Mouse (Mus musculus) liver, embryonic 11.5 days (tissue): Measurements from ENCODE around the gene Best1. TPM values are rescaled to one million over a fixed set of nuclear protein-coding genes. Genes with fewer than 3 reads are reported as not detected.
A peak's percentile ranks its signal among the peaks of the same experiment; 100 is the strongest.

Experiments
- ATAC-seq: fragments of 200-750 bp; cut with Nextera tagmentation; replicated peaks from 2 replicates; pipeline ENCODE4 v1.8.0; 2017; ENCODE audit warnings: moderate number of reproducible peaks, mild to moderate bottlenecking, moderate TSS enrichment, moderate library complexity; ENCODE audit not compliant: low FRiP score
- DNase-seq: peaks from one replicate; pipeline ENCODE4 v3.0.0-alpha.2; 2017; ENCODE audit warnings: low spot score
- H3K27ac ChIP-seq: fragments of 300-500 bp; sonication (generic); 2 replicates; pipeline ENCODE4 v1.5.1; 2014; ENCODE audit warnings: mild to moderate bottlenecking, low read depth, low read length, control low read depth
- H3K27me3 ChIP-seq: fragments of 300-500 bp; sonication (generic); replicated peaks from 2 replicates; pipeline ENCODE4 v1.6.1; 2014; ENCODE audit warnings: low read length, mixed read lengths; ENCODE audit not compliant: control insufficient read depth, insufficient read depth
- H3K36me3 ChIP-seq: fragments of 300-500 bp; sonication (generic); 2 replicates; pipeline ENCODE4 v1.6.1; 2014; ENCODE audit warnings: mild to moderate bottlenecking, low read length, moderate library complexity, mixed read lengths; ENCODE audit not compliant: control insufficient read depth, insufficient read depth
- H3K4me1 ChIP-seq: fragments of 300-500 bp; sonication (generic); replicated peaks from 2 replicates; pipeline ENCODE4 v1.6.1; 2014; ENCODE audit warnings: low read length, mixed read lengths; ENCODE audit not compliant: control insufficient read depth, insufficient read depth
- H3K4me2 ChIP-seq: fragments of 300-500 bp; sonication (generic); 2 replicates; pipeline ENCODE4 v1.6.1; 2014; ENCODE audit warnings: mild to moderate bottlenecking, control low read depth, moderate library complexity
- H3K4me3 ChIP-seq: fragments of 300-500 bp; sonication (generic); 2 replicates; pipeline ENCODE4 v1.5.1; 2014; ENCODE audit warnings: low read depth, low read length, control low read depth
- H3K9ac ChIP-seq: fragments of 300-500 bp; sonication (generic); 2 replicates; pipeline ENCODE4 v1.6.1; 2014; ENCODE audit warnings: low read depth, low read length, control low read depth
- H3K9me3 ChIP-seq: fragments of 300-500 bp; sonication (generic); 2 replicates; pipeline ENCODE4 v1.6.1; 2016; ENCODE audit warnings: low read length, inconsistent platforms, mixed read lengths; ENCODE audit not compliant: control insufficient read depth
- WGBS: fragments of 180-500 bp; shearing (Covaris S2); extraction: QIAGEN DNeasy Blood & Tissue Kit; methylation state at CpG from one replicate; pipeline ENCODE4 v1.1.7; 2014; 5-methylcytosine and 5-hydroxymethylcytosine counted together
- polyA plus RNA-seq: library from polyadenylated mRNA; unstranded; fragments of >200 nt; fragmentation: Nextera tagmentation; extraction: Ambion mirVana; gene quantifications from 2 replicates; pipeline ENCODE4 v1.2.1, GENCODE M21; 2014

Gene Best1
- polyA plus RNA-seq, 1 experiment from 2014 or later: 0.59 TPM

DNA sequence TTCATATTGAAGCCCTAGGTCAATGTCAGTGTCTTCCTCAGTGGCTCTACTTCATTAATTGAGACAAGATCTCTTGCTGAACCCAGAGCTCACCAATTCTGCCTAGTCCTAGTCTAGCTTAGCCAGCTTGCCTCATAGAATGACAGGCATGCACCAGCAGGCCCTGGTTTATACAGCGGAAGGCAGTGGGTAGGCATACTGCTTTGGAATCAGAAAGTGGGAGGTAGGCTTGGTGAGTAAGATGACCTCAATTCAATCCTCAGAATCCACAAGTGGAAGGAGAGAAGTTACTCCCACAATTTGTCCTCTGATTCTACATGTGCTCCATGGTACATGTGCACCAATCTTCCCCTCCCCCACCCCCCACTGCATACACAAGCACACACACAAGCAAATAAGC is 2.3 kb upstream of the Best1 start:
- DNase-seq: no peak
- 91% methylated on average over 1 of the region's 1 CpGs for WGBS
- H3K9ac ChIP-seq: no peak overlapping the region
- no peak overlapping the region for H3K27ac ChIP-seq
- ATAC-seq: no peak
- H3K27me3 ChIP-seq: no peaks in the 10 kb centered on the region
- no peaks in the 10 kb centered on the region for H3K4me1 ChIP-seq
- no peaks in the 10 kb centered on the region for H3K9me3 ChIP-seq
- H3K4me2 ChIP-seq: no peak overlapping the region
- H3K36me3 ChIP-seq: no peaks in the 10 kb centered on the region
- no peak overlapping the region for H3K4me3 ChIP-seq

DNA sequence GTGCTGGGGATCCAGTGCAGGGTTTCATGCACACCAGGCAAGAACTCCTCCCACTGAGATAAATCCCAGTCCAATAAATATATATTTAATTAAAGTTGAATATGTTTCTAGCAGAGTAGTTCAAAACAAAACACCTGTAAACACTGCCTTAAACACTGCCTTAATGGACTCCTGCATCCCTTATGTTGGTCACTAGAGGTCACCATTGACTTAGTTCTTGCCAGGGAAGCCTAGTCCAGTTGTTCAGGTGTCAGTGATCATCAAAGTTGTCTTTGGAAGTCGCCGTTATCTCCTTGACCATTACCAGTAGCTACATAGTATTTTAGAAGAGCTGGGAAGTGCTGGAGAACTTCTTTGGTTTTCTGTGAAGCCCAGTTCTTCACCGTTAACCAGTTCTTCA is 1.1 kb downstream of the Best1 start:
- Histone ChIP-seq H3K4me1 (no peaks in the 10 kb centered on the region), H3K36me3 (no peaks in the 10 kb centered on the region), H3K27ac (no peak overlapping the region), H3K4me3 (no peak overlapping the region), H3K9me3 (no peaks in the 10 kb centered on the region), H3K27me3 (no peaks in the 10 kb centered on the region), H3K9ac (no peak overlapping the region), H3K4me2 (no peak overlapping the region; the same call in 1 of the 2 replicates)
- WGBS: 26% methylated on average over 3 of the region's 3 CpGs
- ATAC-seq (0 out of 2 replicates have a peak, but pooled peaks have one; percentile 55), DNase-seq (no peak)

DNA sequence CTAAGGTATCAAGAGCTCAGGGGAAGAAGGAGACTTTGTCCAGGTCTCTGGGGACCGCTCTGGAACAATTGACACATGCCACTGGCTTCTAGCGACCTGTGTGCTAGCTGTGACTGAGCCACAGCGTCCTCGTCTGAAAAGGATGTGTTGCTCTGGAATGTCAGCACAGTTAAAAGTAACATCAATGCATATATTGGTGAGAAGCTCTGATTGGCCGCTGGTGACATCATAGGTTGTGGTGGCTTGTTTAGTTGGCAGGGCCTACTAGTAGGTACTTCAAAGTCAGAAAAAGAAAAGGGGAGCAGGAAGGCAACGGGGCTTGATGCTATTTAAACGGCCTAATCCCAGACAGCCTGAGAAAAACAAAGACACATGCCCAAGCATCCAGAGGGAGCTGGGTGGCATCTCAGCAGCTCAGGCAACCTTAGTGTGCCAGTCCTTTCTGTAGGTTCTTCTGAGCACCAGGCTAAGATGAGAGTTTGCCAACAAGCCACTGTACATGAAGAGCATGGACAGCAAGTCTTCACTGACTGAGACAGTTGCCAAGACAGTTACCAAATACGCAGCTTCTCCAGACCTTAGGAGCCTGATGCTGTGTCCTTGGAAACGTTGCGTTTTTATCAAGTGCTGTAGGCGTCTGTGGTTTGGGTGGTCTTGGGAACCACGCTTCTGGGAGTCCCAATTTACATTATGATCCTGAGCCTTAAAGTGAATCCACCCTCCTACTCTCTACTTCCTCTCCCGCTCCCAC is 2.5 kb downstream of the Best1 start:
- no peak for ATAC-seq
- Histone ChIP-seq H3K4me3 (no peak overlapping the region), H3K9ac (no peak overlapping the region), H3K27me3 (no peaks in the 10 kb centered on the region), H3K4me1 (no peaks in the 10 kb centered on the region), H3K36me3 (no peaks in the 10 kb centered on the region), H3K27ac (no peak overlapping the region), H3K4me2 (no peak overlapping the region), H3K9me3 (no peaks in the 10 kb centered on the region)
- WGBS: 64% methylated on average over 13 of the region's 13 CpGs
- DNase-seq: no peak

DNA sequence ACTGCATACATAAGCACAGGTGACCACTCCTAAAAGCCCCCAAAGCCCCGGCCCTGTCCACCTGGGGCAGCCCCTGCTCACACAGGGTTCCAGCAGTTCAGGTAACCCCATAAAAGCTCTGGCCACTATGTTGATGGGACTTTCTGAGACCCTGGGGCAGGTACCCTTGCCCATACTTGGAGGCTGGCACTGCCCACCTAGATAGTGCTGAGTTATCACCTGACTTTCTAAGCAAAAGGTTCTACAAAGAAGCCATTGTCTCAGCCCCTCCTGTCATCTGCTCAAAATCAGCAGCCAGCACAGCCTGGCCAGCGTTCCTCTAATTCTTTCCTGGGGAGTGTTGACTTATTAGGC is 3.4 kb downstream of the Best1 start:
- Histone ChIP-seq H3K36me3 (no peaks in the 10 kb centered on the region), H3K4me2 (no peak overlapping the region), H3K27ac (no peak overlapping the region), H3K27me3 (no peaks in the 10 kb centered on the region), H3K4me1 (peaks cover 6% of the 10 kb centered on the region), H3K9me3 (no peaks in the 10 kb centered on the region), H3K4me3 (no peak overlapping the region), H3K9ac (no peak overlapping the region)
- 74% methylated on average over 2 of the region's 2 CpGs for WGBS
- DNase-seq (no peak), ATAC-seq (no peak)

DNA sequence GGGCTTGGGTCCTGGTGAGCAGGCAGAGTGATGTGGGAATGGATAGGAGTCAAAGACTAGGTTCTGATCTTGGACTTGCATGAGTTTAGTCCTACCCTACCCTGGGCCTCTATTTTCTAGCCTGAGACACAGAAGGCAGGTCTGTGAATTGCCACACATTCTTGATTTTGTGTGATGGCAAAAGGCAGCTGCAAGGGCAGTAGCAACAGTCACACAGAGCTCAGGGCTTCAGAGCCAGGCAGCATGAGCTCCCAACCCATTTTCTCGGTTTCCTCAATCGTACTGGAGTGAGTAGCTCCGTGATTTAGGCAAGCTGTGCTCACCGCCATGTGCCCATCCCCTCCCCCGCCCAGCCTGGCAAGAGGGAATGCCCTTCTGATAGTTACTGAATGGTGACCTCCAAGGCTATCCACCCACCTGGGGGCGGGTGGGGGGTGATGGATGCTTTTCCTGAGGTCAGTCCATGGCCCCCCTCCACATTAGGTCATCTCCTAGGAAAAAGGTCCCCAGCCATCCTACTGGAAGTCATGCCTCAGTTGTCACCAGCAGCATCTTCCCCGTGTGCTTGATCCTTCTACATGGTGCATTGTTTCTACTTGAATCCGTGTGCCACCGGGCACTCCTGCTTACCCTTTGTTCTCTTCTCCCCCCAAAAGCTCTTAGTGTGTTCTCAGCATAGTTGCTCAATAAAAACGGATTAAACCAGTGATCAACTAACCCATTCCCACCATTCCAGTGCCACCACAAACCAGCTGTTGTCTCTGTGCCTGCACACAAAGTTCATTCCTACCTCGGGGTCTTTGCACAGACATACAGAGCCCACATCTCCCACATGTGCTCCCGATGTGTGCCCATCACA is 4.0 kb downstream of the Best1 start:
- H3K27ac ChIP-seq: no peak overlapping the region
- DNase-seq (no peak), ATAC-seq (no peak)
- H3K36me3 ChIP-seq: no peaks in the 10 kb centered on the region
- H3K9me3 ChIP-seq: no peaks in the 10 kb centered on the region
- WGBS: 71% methylated on average over 12 of the region's 12 CpGs
- peaks cover 10% of the 10 kb centered on the region for H3K4me1 ChIP-seq
- no peak overlapping the region for H3K4me2 ChIP-seq
- H3K9ac ChIP-seq: no peak overlapping the region
- no peaks in the 10 kb centered on the region for H3K27me3 ChIP-seq
- no peak overlapping the region for H3K4me3 ChIP-seq

DNA sequence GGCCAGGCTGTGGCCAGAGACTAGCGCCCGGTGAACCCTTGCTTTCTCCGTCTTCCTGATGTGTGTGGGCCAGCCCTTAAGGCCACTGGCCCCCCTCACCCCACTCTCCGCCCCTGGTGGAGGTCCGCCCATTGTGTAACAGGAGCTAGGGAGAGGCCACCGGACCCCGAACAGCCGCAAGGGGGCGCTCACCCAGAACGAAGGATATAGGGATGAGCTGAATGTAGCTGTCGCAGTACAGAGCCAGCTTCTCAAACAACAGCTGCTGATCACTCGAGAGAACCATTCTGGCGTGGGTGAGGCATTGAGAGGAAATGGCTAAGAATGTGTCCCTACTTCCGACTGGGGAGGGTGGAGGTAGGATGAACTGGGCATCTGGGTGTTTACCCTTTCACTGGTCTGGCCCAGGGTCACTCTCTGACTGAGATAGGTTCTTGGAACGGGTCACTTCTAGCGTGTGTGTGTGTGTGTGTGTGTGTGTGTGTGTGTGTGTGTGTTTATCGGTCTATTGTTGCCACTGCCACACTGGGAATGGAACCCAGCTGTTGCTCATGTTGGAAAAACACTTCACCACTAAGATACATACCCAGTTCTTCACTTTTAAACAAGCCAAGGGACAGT is 8.3 kb downstream of the Best1 start:
- DNase-seq (peak; percentile 89), ATAC-seq (peak; percentile 67)
- WGBS: 10% methylated on average over 17 of the region's 17 CpGs
- H3K9me3 ChIP-seq: no peaks in the 10 kb centered on the region
- no peaks in the 10 kb centered on the region for H3K36me3 ChIP-seq
- H3K27ac ChIP-seq: no peak overlapping the region
- H3K4me3 ChIP-seq: peak overlapping the region; percentile 35
- H3K9ac ChIP-seq: peak overlapping the region; percentile 51
- peak overlapping the region; percentile 64 for H3K4me2 ChIP-seq
- H3K4me1 ChIP-seq: peaks cover 37% of the 10 kb centered on the region
- no peaks in the 10 kb centered on the region for H3K27me3 ChIP-seq

DNA sequence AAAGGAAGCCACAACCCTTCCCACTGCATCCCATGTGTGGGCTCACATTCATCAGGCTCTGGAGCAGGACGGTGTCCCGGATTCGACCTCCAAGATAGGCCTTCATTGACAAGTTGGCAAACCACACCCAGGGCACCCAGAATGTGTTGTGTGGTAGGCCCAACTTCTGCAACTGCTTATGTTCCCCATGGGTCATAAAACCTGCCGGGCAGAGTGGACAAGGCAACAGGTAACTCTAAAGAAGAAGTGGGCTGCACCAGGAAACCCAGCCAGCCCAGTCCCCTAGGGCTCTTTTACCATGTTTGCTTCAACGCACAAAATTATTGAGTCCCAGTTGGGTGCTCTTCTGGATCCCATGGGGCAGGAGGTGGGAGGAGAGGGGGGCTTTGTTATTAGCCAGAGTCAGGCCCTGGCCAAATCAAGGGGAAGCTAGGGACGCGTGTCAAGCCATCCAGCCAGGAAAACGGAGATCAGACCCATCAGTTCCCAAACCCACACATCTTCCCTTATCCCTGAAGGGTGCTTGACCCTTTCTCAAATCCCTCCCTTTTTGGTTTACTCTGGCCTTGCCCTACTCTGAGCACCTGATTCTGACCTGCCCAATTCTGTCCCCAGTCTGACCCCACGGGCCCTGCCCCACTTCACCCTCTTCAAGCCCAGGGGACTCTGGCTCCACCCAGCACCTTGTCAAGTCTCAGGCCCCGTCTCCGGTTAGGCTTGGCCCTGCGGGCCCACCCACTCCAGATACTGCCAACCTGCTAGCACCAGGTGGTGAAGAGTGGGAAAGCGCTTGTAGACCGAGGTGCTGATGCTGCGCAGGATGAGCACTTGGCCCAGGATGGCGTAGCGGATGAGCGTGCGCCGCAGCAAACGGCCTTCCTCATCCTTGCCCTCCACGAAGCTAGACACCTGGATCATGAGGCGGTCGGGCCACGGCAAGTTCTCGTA is 9.1 kb downstream of the Best1 start:
- ATAC-seq: no peak
- Histone ChIP-seq H3K36me3 (no peaks in the 10 kb centered on the region), H3K4me1 (peaks cover 41% of the 10 kb centered on the region), H3K4me3 (peak overlapping the region; percentile 35; the same call in 1 of the 2 replicates), H3K27ac (no peak overlapping the region), H3K9ac (peak overlapping the region; percentile 51; the same call in 1 of the 2 replicates), H3K27me3 (no peaks in the 10 kb centered on the region), H3K9me3 (no peaks in the 10 kb centered on the region), H3K4me2 (peak overlapping the region; percentile 64)
- no peak for DNase-seq
- 50% methylated on average over 26 of the region's 26 CpGs for WGBS

DNA sequence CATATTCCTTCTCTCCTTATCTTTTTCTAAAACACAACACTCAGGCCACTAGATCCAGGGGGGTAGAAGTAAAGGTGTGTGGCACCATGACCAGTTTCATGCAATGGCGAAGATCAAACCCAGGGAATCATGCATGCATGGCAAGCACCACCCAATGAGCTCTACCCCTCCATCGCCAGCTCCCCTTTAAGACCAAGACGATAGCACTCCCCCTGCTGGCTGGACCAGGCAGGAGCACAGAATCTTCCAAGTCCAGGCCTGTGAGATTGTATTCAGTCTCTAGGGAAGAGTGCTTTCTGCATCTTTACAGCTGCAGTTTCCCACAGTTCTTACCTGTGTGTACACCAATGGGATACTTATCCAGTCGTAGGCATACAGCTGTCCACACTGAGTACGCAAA is 10.1 kb downstream of the Best1 start:
- H3K27ac ChIP-seq: no peak overlapping the region
- H3K36me3 ChIP-seq: no peaks in the 10 kb centered on the region; the same call in 1 of the 2 replicates
- 23% methylated on average over 5 of the region's 5 CpGs for WGBS
- H3K4me1 ChIP-seq: peaks cover 50% of the 10 kb centered on the region
- DNase-seq: peak; percentile 83
- peak overlapping the region; percentile 34; the same call in 1 of the 2 replicates for H3K9ac ChIP-seq
- no peaks in the 10 kb centered on the region for H3K9me3 ChIP-seq
- peak; percentile 27; the same call in 1 of the 2 replicates for ATAC-seq
- no peak overlapping the region; the same call in 1 of the 2 replicates for H3K4me2 ChIP-seq
- no peaks in the 10 kb centered on the region for H3K27me3 ChIP-seq
- no peak overlapping the region for H3K4me3 ChIP-seq
